Mouse (Mus musculus) myocyte (in vitro differentiated cells): ENCODE results near the gene Tdrd9.

Experiments
- CEBPB ChIP-seq: IDR thresholded peaks from 2 replicates; pipeline ENCODE4 v1.6.1; 2011; ENCODE audit warnings: mild to moderate bottlenecking, moderate library complexity; ENCODE audit not compliant: poor library complexity, insufficient read depth, severe bottlenecking
- E2F4 ChIP-seq: IDR thresholded peaks from one replicate; pipeline ENCODE4 v1.6.1; 2011; ENCODE audit warnings: mild to moderate bottlenecking, control low read depth, moderate library complexity; ENCODE audit not compliant: insufficient read depth
- MAX ChIP-seq: IDR thresholded peaks from one replicate; pipeline ENCODE4 v1.6.1; 2011; ENCODE audit warnings: low read depth, mild to moderate bottlenecking, control low read depth
- MYOD1 ChIP-seq, 3 experiments: IDR thresholded peaks; one replicate each; pipeline ENCODE4 v1.6.1; 2011; ENCODE audit warnings: control low read depth in 2 of 3, low read depth in 2 of 3, mild to moderate bottlenecking in 2 of 3, moderate library complexity in 1 of 3; ENCODE audit not compliant: insufficient read length in 2 of 3, control insufficient read depth in 1 of 3
- MYOG ChIP-seq, 3 experiments: IDR thresholded peaks; one replicate each; pipeline ENCODE4 v1.6.1; 2011; ENCODE audit warnings: control low read depth in 2 of 3, low read depth in 2 of 3, mild to moderate bottlenecking in 2 of 3; ENCODE audit not compliant: insufficient read length in 2 of 3, control insufficient read depth in 1 of 3, insufficient read depth in 1 of 3
- POLR2A ChIP-seq: IDR thresholded peaks from one replicate; pipeline ENCODE4 v1.6.1; 2011; ENCODE audit warnings: low read depth, mild to moderate bottlenecking, control low read depth, moderate library complexity; ENCODE audit not compliant: insufficient read length
- POLR2AphosphoS2 ChIP-seq: IDR thresholded peaks from one replicate; pipeline ENCODE4 v1.6.1; 2011; ENCODE audit warnings: low read depth, control low read depth; ENCODE audit not compliant: insufficient read length
- REST ChIP-seq: IDR thresholded peaks from one replicate; pipeline ENCODE4 v1.6.1; 2011; ENCODE audit warnings: mild to moderate bottlenecking, control low read depth, moderate library complexity; ENCODE audit not compliant: insufficient read depth, insufficient read length
- SRF ChIP-seq: IDR thresholded peaks from one replicate; pipeline ENCODE4 v1.6.1; 2011; ENCODE audit warnings: low read depth; ENCODE audit not compliant: control insufficient read depth, insufficient read length
- USF1 ChIP-seq: IDR thresholded peaks from one replicate; pipeline ENCODE4 v1.6.1; 2011; ENCODE audit warnings: low read depth, mild to moderate bottlenecking, control low read depth, moderate library complexity

- TF ChIP-seq POLR2A (no peak), POLR2AphosphoS2 (no peak), MYOG (IDR thresholded peaks at IDR 0.05; ENCODE audit: control insufficient read depth in 1 of 3, insufficient read depth in 1 of 3, insufficient read length in 2 of 3, low read depth in 2 of 3) (no peak), USF1 (no peak), MAX (no peak), E2F4 (no peak), MYOD1 (IDR thresholded peaks at IDR 0.05; ENCODE audit: control insufficient read depth in 1 of 3, insufficient read length in 2 of 3, low read depth in 2 of 3) (no peak), CEBPB (no peak), SRF (no peak), REST (no peak)
Observed at GRCm38 (mm10) chr12:111956173-111956572, 15.2 kb upstream of the Tdrd9 start.
